Mouse (Mus musculus) heart, postnatal 25 days (tissue): ENCODE data around the gene Tnrc18. TPM values are rescaled to one million over a fixed set of nuclear protein-coding genes. Genes with fewer than 3 reads are reported as not detected.

Experiments
- DNase-seq: peaks from one replicate; pipeline ENCODE4 v3.0.0; 2022; ENCODE audit warnings: low spot score
- intact Hi-C: fragments of 180-260 bp; cut with DNase I; formaldehyde crosslinking; loops from one replicate; pipeline ENCODE4 v1.15.1; 2025
- total RNA-seq, 2 experiments: library from RNA; stranded (reverse); gene quantifications; 2 replicates each; pipeline ENCODE4 v1.2.3; 2021

Tnrc18 gene
- total RNA-seq, 2 experiments from 2014 or later: 50.5 to 59.1 TPM

- no peak for DNase-seq
- intact Hi-C loops: no loop called here
Observed at GRCm38 (mm10) chr5:142752241-142752640, 65.2 kb downstream of the Tnrc18 start.

- no peak for DNase-seq
- intact Hi-C loops: no loop called here
Observed at GRCm38 (mm10) chr5:142750173-142750572, 67.3 kb downstream of the Tnrc18 start.

- DNase-seq: no peak
- intact Hi-C loops: no loop called here
Observed at GRCm38 (mm10) chr5:142747026-142747629, 70.3 kb downstream of the Tnrc18 start.

- intact Hi-C loops: no loop called here
Observed at GRCm38 (mm10) chr5:142739941-142740340, 77.5 kb downstream of the Tnrc18 start.

GRCm38 (mm10) chr5:142731916-142732315 lies 85.5 kb downstream of the Tnrc18 start:
- DNase-seq: no peak
- intact Hi-C loops: no loop called here

More at GRCm38 (mm10) chr5:142739941-142740340, 77.5 kb downstream of the Tnrc18 start:
- DNase-seq: no peak

- DNase-seq: no peak
- intact Hi-C loops: no loop called here
Observed at GRCm38 (mm10) chr5:142730295-142730694, 87.2 kb downstream of the Tnrc18 start.

GRCm38 (mm10) chr5:142728301-142728700 lies 89.2 kb downstream of the Tnrc18 start:
- intact Hi-C loops: no loop called here
- no peak for DNase-seq

GRCm38 (mm10) chr5:142726748-142727147 lies 90.7 kb downstream of the Tnrc18 start:
- intact Hi-C loops: no loop called here
- DNase-seq: no peak

- DNase-seq: no peak
- intact Hi-C loops: no loop called here
Observed at GRCm38 (mm10) chr5:142724265-142724664, 93.2 kb downstream of the Tnrc18 start.

- no peak for DNase-seq
- intact Hi-C loops: loop anchor here (1.0 kb wide), 1 partner anchor 119 kb away; no protein-coding TSS in a partner anchor
Observed at GRCm38 (mm10) chr5:142723520-142724133, 93.8 kb downstream of the Tnrc18 start.

- no peak for DNase-seq
- intact Hi-C loops: loop anchor here (2.0 to 5.0 kb wide), 3 partner anchors 139 to 243 kb away; no protein-coding TSS in a partner anchor
Observed at GRCm38 (mm10) chr5:142719897-142720296, 97.6 kb downstream of the Tnrc18 start.

GRCm38 (mm10) chr5:142718486-142718885 lies 99.0 kb downstream of the Tnrc18 start:
- DNase-seq: no peak
- intact Hi-C loops: loop anchor here (1.0 to 5.0 kb wide), 5 partner anchors 46 to 241 kb away; no protein-coding TSS in a partner anchor

GRCm38 (mm10) chr5:142718037-142718436 lies 99.4 kb downstream of the Tnrc18 start:
- DNase-seq: no peak
- intact Hi-C loops: loop anchor here (1.0 to 5.0 kb wide), 5 partner anchors 46 to 241 kb away; no protein-coding TSS in a partner anchor

GRCm38 (mm10) chr5:142716056-142716455 lies 101.4 kb downstream of the Tnrc18 start:
- no peak for DNase-seq
- intact Hi-C loops: loop anchor here (5.0 kb wide), 2 partner anchors 219 to 239 kb away; no protein-coding TSS in a partner anchor

GRCm38 (mm10) chr5:142715059-142715458 lies 102.4 kb downstream of the Tnrc18 start:
- intact Hi-C loops: loop anchor here (5.0 kb wide), 2 partner anchors 218 to 238 kb away; no protein-coding TSS in a partner anchor

GRCm38 (mm10) chr5:142713966-142714365 lies 103.5 kb downstream of the Tnrc18 start:
- intact Hi-C loops: no loop called here
- no peak for DNase-seq

More at GRCm38 (mm10) chr5:142715059-142715458, 102.4 kb downstream of the Tnrc18 start:
- no peak for DNase-seq

GRCm38 (mm10) chr5:142712373-142712772 lies 105.1 kb downstream of the Tnrc18 start:
- no peak for DNase-seq
- intact Hi-C loops: no loop called here

GRCm38 (mm10) chr5:142709436-142709835 lies 108.0 kb downstream of the Tnrc18 start:
- intact Hi-C loops: no loop called here
- DNase-seq: no peak

GRCm38 (mm10) chr5:142707709-142708108 lies 109.8 kb downstream of the Tnrc18 start:
- no peak for DNase-seq
- intact Hi-C loops: no loop called here

- DNase-seq: no peak
- intact Hi-C loops: no loop called here
Observed at GRCm38 (mm10) chr5:142703569-142703968, 113.9 kb downstream of the Tnrc18 start.

- intact Hi-C loops: no loop called here
- DNase-seq: no peak
Observed at GRCm38 (mm10) chr5:142702511-142703138, 114.8 kb downstream of the Tnrc18 start.
